Mouse (Mus musculus) heart, adult 2 months (tissue): ENCODE measurements around the gene Tspan4.

ENCODE experiments used
- CTCF ChIP-seq: fragments of 200-600 bp; IDR thresholded peaks from 2 replicates; pipeline ENCODE4 v1.8.1; 2022; ENCODE audit warnings: antibody characterized with exemption, mild to moderate bottlenecking, moderate library complexity
- EP300 ChIP-seq: fragments of 200-500 bp; IDR thresholded peaks from 2 replicates; pipeline ENCODE4 v1.6.1; 2011; ENCODE audit warnings: low read depth, low read length, control low read depth; ENCODE audit not compliant: insufficient read depth
- POLR2A ChIP-seq: fragments of 200-500 bp; IDR thresholded peaks from 2 replicates; pipeline ENCODE4 v1.6.1; 2011; ENCODE audit warnings: mild to moderate bottlenecking, low read depth, low read length, control low read depth; ENCODE audit not compliant: insufficient read depth

- TF ChIP-seq POLR2A = no peak
- no peak for TF ChIP-seq CTCF
- TF ChIP-seq EP300 = no peak
These were observed 5.7 kb upstream of the Tspan4 start for GRCm38 (mm10) chr7:141469352-141469751.
